ENCODE assay signal across 27 mouse cellular contexts in the genomic region with DNA sequence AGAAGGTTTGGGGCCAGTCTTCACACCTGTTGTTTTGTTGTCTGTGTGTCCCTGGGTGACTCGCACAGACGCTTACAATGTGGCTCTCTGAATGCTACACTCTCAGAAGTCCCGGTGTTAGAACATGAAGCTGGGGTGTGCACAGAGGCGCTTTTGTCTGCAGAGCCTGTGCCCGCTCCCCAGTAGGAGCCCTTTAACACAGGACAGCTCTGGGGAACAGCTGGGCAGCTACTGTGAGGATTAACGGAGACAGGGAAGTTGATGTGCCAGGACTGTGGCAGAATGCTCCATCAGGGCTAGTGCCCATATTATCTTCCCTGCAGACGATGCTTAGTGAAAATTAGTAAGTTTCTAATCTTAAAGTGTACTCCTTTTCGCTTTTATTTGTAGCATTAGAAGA.
DNase-seq lines count a peak whose midpoint lies in the region; ATAC-seq lines count a peak whose summit lies in the region.
"Had no signal": no experiment of that assay in that cellular context is flagged by ENCODE, and none has a peak within 500 bp of the region (broad histone marks: within the 10 kb centered on the region; RNA-seq: fewer than 3 reads in every experiment).

No protein-coding gene starts in this region.

- intact Hi-C loops in gastrocnemius, postnatal 14 days (cut with DNase I; ENCODE audit: low total_unique reads), result no loop called here

- no peak overlapping the region for H3K4me2 ChIP-seq in forebrain, embryonic 12.5 days
- H3K4me2 ChIP-seq in forebrain, embryonic 14.5 days (ENCODE audit: low read length), result no peak overlapping the region
- no peak overlapping the region for H3K4me2 ChIP-seq in hindbrain, embryonic 11.5 days (replicated peaks; ENCODE audit: low read depth, low read length)
- H3K4me2 ChIP-seq: embryonic facial prominence, embryonic 13.5 days; heart, embryonic 13.5 days; hindbrain, embryonic 13.5 days had no signal

- H3K9ac ChIP-seq in forebrain, embryonic 12.5 days, result no peak overlapping the region
- no peak overlapping the region for H3K9ac ChIP-seq in forebrain, embryonic 14.5 days (ENCODE audit: low read length)
- H3K9ac ChIP-seq in hindbrain, embryonic 11.5 days (ENCODE audit: low read depth, low read length), result no peak overlapping the region
- H3K9ac ChIP-seq: embryonic facial prominence, embryonic 13.5 days; heart, embryonic 13.5 days; hindbrain, embryonic 13.5 days had no signal

- no peak for DNase-seq in forebrain, embryonic 14.5 days (ENCODE audit: low spot score)
- peak; percentile 29 for DNase-seq in gastrocnemius, postnatal 14 days
- DNase-seq in gastrocnemius, postnatal 10 days, result no peak
- DNase-seq in hindbrain, embryonic 10.5 days (ENCODE audit: low spot score), result no peak
- DNase-seq in hindbrain, embryonic 11.5 days (ENCODE audit: low spot score), result no peak
- DNase-seq in retina, postnatal 1 day, result peak; percentile 45
- no peak for DNase-seq in retina, embryonic 14.5 days (ENCODE audit: low spot score)
- DNase-seq: adrenal gland, adult 2 months; adrenal gland, postnatal 14 days; B cell, adult 2 months; cerebellum, adult 11 months; cerebellum, adult 2 months; cerebellum, adult 9-11 months; cerebellum, postnatal 25 days; gastrocnemius, postnatal 25 days; heart, postnatal 14 days; heart, postnatal 4 days; kidney, adult 2 months had no signal

- H3K27me3 ChIP-seq in forebrain, embryonic 12.5 days, result no peaks in the 10 kb centered on the region
- no peaks in the 10 kb centered on the region for H3K27me3 ChIP-seq in forebrain, embryonic 14.5 days (replicated peaks; ENCODE audit: control insufficient read depth, insufficient read depth, low read length)
- no peaks in the 10 kb centered on the region for H3K27me3 ChIP-seq in hindbrain, embryonic 10.5 days (ENCODE audit: insufficient read depth, poor library complexity, severe bottlenecking)
- no peaks in the 10 kb centered on the region for H3K27me3 ChIP-seq in hindbrain, embryonic 11.5 days (ENCODE audit: control insufficient read depth, insufficient read depth, low read length)
- H3K27me3 ChIP-seq: CH12.LX; embryonic facial prominence, embryonic 13.5 days; heart, embryonic 13.5 days had no signal

- H3K4me3 ChIP-seq in forebrain, embryonic 12.5 days (replicated peaks), result no peak overlapping the region
- H3K4me3 ChIP-seq in forebrain, embryonic 14.5 days (ENCODE audit: low read depth, low read length), result no peak overlapping the region
- H3K4me3 ChIP-seq in hindbrain, embryonic 10.5 days, result no peak overlapping the region
- H3K4me3 ChIP-seq in hindbrain, embryonic 11.5 days (ENCODE audit: low read depth, low read length), result no peak overlapping the region
- H3K4me3 ChIP-seq: embryonic facial prominence, embryonic 13.5 days; forebrain, embryonic 10.5 days; heart, embryonic 13.5 days; hindbrain, embryonic 13.5 days had no signal

- no peaks in the 10 kb centered on the region for H3K36me3 ChIP-seq in forebrain, embryonic 12.5 days (replicated peaks)
- no peaks in the 10 kb centered on the region for H3K36me3 ChIP-seq in forebrain, embryonic 14.5 days (ENCODE audit: control insufficient read depth, insufficient read depth, low read length)
- H3K36me3 ChIP-seq in hindbrain, embryonic 10.5 days, result peaks cover 8% of the 10 kb centered on the region
- H3K36me3 ChIP-seq in hindbrain, embryonic 11.5 days (ENCODE audit: control insufficient read depth, insufficient read depth, low read length), result no peaks in the 10 kb centered on the region
- H3K36me3 ChIP-seq: embryonic facial prominence, embryonic 13.5 days; G1E; hindbrain, embryonic 13.5 days had no signal

- 57% methylated on average over 8 of the region's 8 CpGs for WGBS in forebrain, embryonic 12.5 days
- 49% methylated on average over 8 of the region's 8 CpGs for WGBS in forebrain, embryonic 14.5 days
- WGBS in hindbrain, embryonic 10.5 days, result 73% methylated on average over 8 of the region's 8 CpGs
- 73% methylated on average over 8 of the region's 8 CpGs for WGBS in hindbrain, embryonic 11.5 days

- no peaks in the 10 kb centered on the region for H3K9me3 ChIP-seq in forebrain, embryonic 12.5 days
- H3K9me3 ChIP-seq in forebrain, embryonic 14.5 days (replicated peaks; ENCODE audit: control insufficient read depth, low read length), result no peaks in the 10 kb centered on the region
- H3K9me3 ChIP-seq in hindbrain, embryonic 10.5 days, result no peaks in the 10 kb centered on the region
- no peaks in the 10 kb centered on the region for H3K9me3 ChIP-seq in hindbrain, embryonic 11.5 days (ENCODE audit: control insufficient read depth, low read length)
- H3K9me3 ChIP-seq: embryonic facial prominence, embryonic 13.5 days; heart, embryonic 13.5 days; hindbrain, embryonic 13.5 days had no signal

- H3K27ac ChIP-seq in forebrain, embryonic 12.5 days, result 0 out of 2 replicates have a peak overlapping the region, but pooled peaks have one; percentile 25
- no peak overlapping the region for H3K27ac ChIP-seq in forebrain, embryonic 14.5 days (ENCODE audit: low read depth, low read length)
- H3K27ac ChIP-seq in hindbrain, embryonic 10.5 days, result peak overlapping the region; percentile 45; the same call in 1 of the 2 replicates
- no peak overlapping the region for H3K27ac ChIP-seq in hindbrain, embryonic 11.5 days (ENCODE audit: low read depth, low read length)
- H3K27ac ChIP-seq: embryonic facial prominence, embryonic 13.5 days; forebrain, embryonic 10.5 days; hindbrain, embryonic 13.5 days had no signal

- H3K4me1 ChIP-seq in forebrain, embryonic 12.5 days, result peaks cover 44% of the 10 kb centered on the region
- H3K4me1 ChIP-seq in forebrain, embryonic 14.5 days (ENCODE audit: control insufficient read depth, insufficient read depth, low read length), result peaks cover 24% of the 10 kb centered on the region
- peaks cover 52% of the 10 kb centered on the region for H3K4me1 ChIP-seq in hindbrain, embryonic 10.5 days (replicated peaks)
- peaks cover 16% of the 10 kb centered on the region; the same call in 1 of the 2 replicates for H3K4me1 ChIP-seq in hindbrain, embryonic 11.5 days (replicated peaks; ENCODE audit: control insufficient read depth, insufficient read depth, low read length)

- no peak for ATAC-seq in forebrain, embryonic 12.5 days (ENCODE audit: low FRiP score)
- no peak for ATAC-seq in forebrain, embryonic 14.5 days
- ATAC-seq in hindbrain, embryonic 11.5 days (ENCODE audit: low FRiP score), result no peak
- ATAC-seq: forebrain, embryonic 16.5 days; intestine, postnatal 0 days had no signal

Comparison
In these comparisons a context has a peak if more than half of its experiments do, and no peak if none do; other contexts are left out.
1. H3K27ac ChIP-seq: peak in forebrain, embryonic 12.5 days (single experiment) and hindbrain, embryonic 10.5 days (single experiment); none in forebrain, embryonic 14.5 days (single experiment) and hindbrain, embryonic 11.5 days (single experiment).
2. DNase-seq: peak in gastrocnemius, postnatal 14 days (single experiment) and retina, postnatal 1 day (single experiment); none in forebrain, embryonic 14.5 days (single experiment), gastrocnemius, postnatal 10 days (single experiment), hindbrain, embryonic 10.5 days (single experiment), hindbrain, embryonic 11.5 days (single experiment) and retina, embryonic 14.5 days (single experiment).